ENCODE assay signal across 8 mouse cellular contexts in the genomic region with DNA sequence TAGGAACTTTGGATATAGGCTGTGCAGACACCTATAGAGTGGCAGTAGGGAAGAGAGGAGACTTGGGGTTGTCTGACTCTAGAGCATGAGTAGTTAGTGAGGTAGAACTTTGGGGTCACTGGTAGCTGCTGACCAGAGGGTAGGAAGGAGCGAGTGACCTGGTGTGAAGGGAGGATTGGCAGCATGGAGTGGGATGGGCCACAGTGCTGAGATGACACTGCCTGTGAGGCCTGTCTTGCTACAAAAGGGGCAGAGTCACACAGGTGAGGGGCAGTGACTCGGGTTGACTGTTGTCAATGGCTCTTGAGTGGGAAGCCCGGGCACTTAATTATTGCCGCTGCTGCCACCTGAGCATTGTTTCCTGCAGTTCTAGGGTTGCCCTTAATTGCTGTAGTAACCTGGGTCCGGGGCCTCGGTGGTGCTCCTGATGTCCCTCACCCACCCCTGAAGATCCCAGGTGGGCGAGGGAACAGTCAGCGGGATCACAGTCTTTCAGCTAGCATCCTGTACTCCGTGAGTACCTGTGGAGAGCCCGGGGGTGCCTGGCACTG. TPM values are rescaled to one million over a fixed set of nuclear protein-coding genes. Genes with fewer than 3 reads are reported as not detected.
DNase-seq lines count a peak whose midpoint lies in the region; ATAC-seq and TF ChIP-seq lines count a peak whose summit lies in the region.

No protein-coding gene starts in this region.

- H3K4me2 ChIP-seq in kidney, embryonic 16.5 days (replicated peaks; ENCODE audit: low read depth, low read length): peak overlapping the region; percentile 94
- peak overlapping the region; percentile 94 for H3K4me2 ChIP-seq in embryonic facial prominence, embryonic 11.5 days (ENCODE audit: low read depth, low read length)
- peak overlapping the region; percentile 98 for H3K4me2 ChIP-seq in hindbrain, embryonic 16.5 days (ENCODE audit: low read length)
- peak overlapping the region; percentile 98 for H3K4me2 ChIP-seq in midbrain, postnatal 0 days (ENCODE audit: low read depth, low read length, poor library complexity, severe bottlenecking)

- H3K36me3 ChIP-seq in kidney, embryonic 16.5 days (ENCODE audit: insufficient read depth, low read length): peaks cover 13% of the 10 kb centered on the region
- peaks cover 5% of the 10 kb centered on the region for H3K36me3 ChIP-seq in embryonic facial prominence, embryonic 11.5 days (replicated peaks; ENCODE audit: control insufficient read depth, insufficient read depth, low read depth, low read length)
- peaks cover 11% of the 10 kb centered on the region for H3K36me3 ChIP-seq in hindbrain, embryonic 16.5 days (ENCODE audit: control insufficient read depth, insufficient read depth, low read length)
- peaks cover 14% of the 10 kb centered on the region for H3K36me3 ChIP-seq in midbrain, postnatal 0 days (ENCODE audit: insufficient read depth, low read length)

- no peak for TF ChIP-seq CTCF in midbrain, postnatal 0 days (IDR thresholded peaks at IDR 0.05)

- no peak overlapping the region for H3K27ac ChIP-seq in kidney, embryonic 16.5 days (ENCODE audit: low read length)
- H3K27ac ChIP-seq in embryonic facial prominence, embryonic 11.5 days (replicated peaks; ENCODE audit: low read depth, low read length): no peak overlapping the region
- no peak overlapping the region for H3K27ac ChIP-seq in hindbrain, embryonic 16.5 days (ENCODE audit: low read depth, low read length)
- no peak overlapping the region for H3K27ac ChIP-seq in midbrain, postnatal 0 days (ENCODE audit: low read depth, low read length)

- WGBS in kidney, embryonic 16.5 days: 66% methylated on average over 10 of the region's 10 CpGs
- 83% methylated on average over 10 of the region's 10 CpGs for WGBS in embryonic facial prominence, embryonic 11.5 days
- 76% methylated on average over 10 of the region's 10 CpGs for WGBS in hindbrain, embryonic 16.5 days
- WGBS in midbrain, postnatal 0 days: 81% methylated on average over 10 of the region's 10 CpGs

- peaks cover 38% of the 10 kb centered on the region for H3K4me1 ChIP-seq in kidney, embryonic 16.5 days (ENCODE audit: insufficient read depth, low read length)
- H3K4me1 ChIP-seq in embryonic facial prominence, embryonic 11.5 days (ENCODE audit: control insufficient read depth, insufficient read depth, low read length): peaks cover 2% of the 10 kb centered on the region; the same call in 1 of the 2 replicates
- H3K4me1 ChIP-seq in hindbrain, embryonic 16.5 days (ENCODE audit: control insufficient read depth, insufficient read depth, low read depth, low read length): peaks cover 12% of the 10 kb centered on the region
- peaks cover 6% of the 10 kb centered on the region; the same call in 1 of the 2 replicates for H3K4me1 ChIP-seq in midbrain, postnatal 0 days (ENCODE audit: insufficient read depth, low read length)

- DNase-seq in kidney, postnatal 10 days: no peak
- DNase-seq in embryonic facial prominence, embryonic 11.5 days (ENCODE audit: low spot score): no peak
- DNase-seq in midbrain, postnatal 0 days (ENCODE audit: low spot score): no peak
- DNase-seq in right cerebral cortex, adult 18-20 months: no peak

- H3K4me3 ChIP-seq in kidney, embryonic 16.5 days (ENCODE audit: low read length): peak overlapping the region; percentile 64
- peak overlapping the region; percentile 77 for H3K4me3 ChIP-seq in embryonic facial prominence, embryonic 11.5 days (ENCODE audit: low read depth, low read length)
- peak overlapping the region; percentile 77 for H3K4me3 ChIP-seq in hindbrain, embryonic 16.5 days (ENCODE audit: low read length)
- H3K4me3 ChIP-seq in midbrain, postnatal 0 days (ENCODE audit: low read depth, low read length): peak overlapping the region; percentile 74

- H3K9me3 ChIP-seq in kidney, embryonic 16.5 days (ENCODE audit: low read length): no peaks in the 10 kb centered on the region
- H3K9me3 ChIP-seq in embryonic facial prominence, embryonic 11.5 days (replicated peaks; ENCODE audit: control insufficient read depth, low read length): no peaks in the 10 kb centered on the region
- H3K9me3 ChIP-seq in hindbrain, embryonic 16.5 days (ENCODE audit: control insufficient read depth, low read length): no peaks in the 10 kb centered on the region
- H3K9me3 ChIP-seq in midbrain, postnatal 0 days (ENCODE audit: low read length): no peaks in the 10 kb centered on the region

- H3K9ac ChIP-seq in kidney, embryonic 16.5 days (replicated peaks; ENCODE audit: low read length): peak overlapping the region; percentile 96
- peak overlapping the region; percentile 94 for H3K9ac ChIP-seq in embryonic facial prominence, embryonic 11.5 days (replicated peaks; ENCODE audit: low read length)
- H3K9ac ChIP-seq in hindbrain, embryonic 16.5 days (ENCODE audit: low read depth, low read length): peak overlapping the region; percentile 92
- H3K9ac ChIP-seq in midbrain, postnatal 0 days (replicated peaks; ENCODE audit: low read length, poor library complexity, severe bottlenecking): peak overlapping the region; percentile 88

- no peak for ATAC-seq in kidney, embryonic 16.5 days (ENCODE audit: low FRiP score, low TSS enrichment)
- ATAC-seq in embryonic facial prominence, embryonic 11.5 days (replicated peaks; ENCODE audit: insufficient number of reproducible peaks, low FRiP score, low TSS enrichment, low read depth): no peak
- no peak for ATAC-seq in hindbrain, embryonic 16.5 days
- no peak for ATAC-seq in midbrain, postnatal 0 days (ENCODE audit: low FRiP score)
- no peak for ATAC-seq in frontal cortex, adult (ENCODE audit: low TSS enrichment)
- ATAC-seq in cerebellum, adult (ENCODE audit: insufficient number of reproducible peaks, low FRiP score, low TSS enrichment): no peak

- no peaks in the 10 kb centered on the region for H3K27me3 ChIP-seq in kidney, embryonic 16.5 days (ENCODE audit: insufficient read depth, low read length)
- H3K27me3 ChIP-seq in embryonic facial prominence, embryonic 11.5 days (ENCODE audit: control insufficient read depth, insufficient read depth, low read length): no peaks in the 10 kb centered on the region
- H3K27me3 ChIP-seq in hindbrain, embryonic 16.5 days (replicated peaks; ENCODE audit: control insufficient read depth, insufficient read depth, low read length): no peaks in the 10 kb centered on the region
- H3K27me3 ChIP-seq in midbrain, postnatal 0 days (ENCODE audit: insufficient read depth, low read length): no peaks in the 10 kb centered on the region

RNA-seq across cellular contexts. Expression of a gene that starts 1.5 kb away (rescaled TPM):
- 1,744 and 2,086 TPM in 2 replicates for polyA plus RNA-seq in kidney, embryonic 16.5 days (2015; fragmentation: Nextera tagmentation; extraction: Ambion mirVana)
- 1,818 and 1,942 TPM in 2 replicates for polyA plus RNA-seq in embryonic facial prominence, embryonic 11.5 days (2014; fragmentation: Nextera tagmentation; extraction: Ambion mirVana)
- polyA plus RNA-seq in hindbrain, embryonic 16.5 days (2015; fragmentation: Nextera tagmentation; extraction: Ambion mirVana): 1,272 and 1,293 TPM in 2 replicates
- total RNA-seq in midbrain, postnatal 0 days (2014; rRNA removed): 863 and 928 TPM in 2 replicates
- 1,039 and 1,193 TPM in 2 replicates for polyA plus RNA-seq in midbrain, postnatal 0 days (2015; fragmentation: Nextera tagmentation; extraction: Ambion mirVana)

RNA-seq across cellular contexts. Expression of a gene that starts 14.6 kb away (rescaled TPM):
- 4.5 and 4.6 TPM in 2 replicates for polyA plus RNA-seq in kidney, embryonic 16.5 days (2015; fragmentation: Nextera tagmentation; extraction: Ambion mirVana)
- 0.60 and 1.2 TPM in 2 replicates for polyA plus RNA-seq in embryonic facial prominence, embryonic 11.5 days (2014; fragmentation: Nextera tagmentation; extraction: Ambion mirVana)
- 1.1 and 1.2 TPM in 2 replicates for polyA plus RNA-seq in hindbrain, embryonic 16.5 days (2015; fragmentation: Nextera tagmentation; extraction: Ambion mirVana)
- not detected in 2 replicates for total RNA-seq in midbrain, postnatal 0 days (2014; rRNA removed)
- polyA plus RNA-seq in midbrain, postnatal 0 days (2015; fragmentation: Nextera tagmentation; extraction: Ambion mirVana): 0.83 and 1.1 TPM in 2 replicates

RNA-seq across cellular contexts. Expression of a gene that starts 15.9 kb away (rescaled TPM):
- 0.66 and 0.71 TPM in 2 replicates for polyA plus RNA-seq in kidney, embryonic 16.5 days (2015; fragmentation: Nextera tagmentation; extraction: Ambion mirVana)
- polyA plus RNA-seq in embryonic facial prominence, embryonic 11.5 days (2014; fragmentation: Nextera tagmentation; extraction: Ambion mirVana): 0.49 and 0.67 TPM in 2 replicates
- polyA plus RNA-seq in hindbrain, embryonic 16.5 days (2015; fragmentation: Nextera tagmentation; extraction: Ambion mirVana): 22.1 and 23.3 TPM in 2 replicates
- 39.3 and 61.0 TPM in 2 replicates for total RNA-seq in midbrain, postnatal 0 days (2014; rRNA removed)
- 24.4 and 26.8 TPM in 2 replicates for polyA plus RNA-seq in midbrain, postnatal 0 days (2015; fragmentation: Nextera tagmentation; extraction: Ambion mirVana)

RNA-seq across cellular contexts. Expression of a gene that starts 22.9 kb away (rescaled TPM):
- polyA plus RNA-seq in kidney, embryonic 16.5 days (2015; fragmentation: Nextera tagmentation; extraction: Ambion mirVana): 0.70 TPM in 1 of 2 replicates, not detected in the other
- polyA plus RNA-seq in embryonic facial prominence, embryonic 11.5 days (2014; fragmentation: Nextera tagmentation; extraction: Ambion mirVana): not detected in 2 replicates
- not detected in 2 replicates for polyA plus RNA-seq in hindbrain, embryonic 16.5 days (2015; fragmentation: Nextera tagmentation; extraction: Ambion mirVana)
- 0.82 and 2.9 TPM in 2 replicates for total RNA-seq in midbrain, postnatal 0 days (2014; rRNA removed)
- polyA plus RNA-seq in midbrain, postnatal 0 days (2015; fragmentation: Nextera tagmentation; extraction: Ambion mirVana): not detected in 2 replicates

RNA-seq across cellular contexts. Expression of a gene that starts 27.1 kb away (rescaled TPM):
- polyA plus RNA-seq in kidney, embryonic 16.5 days (2015; fragmentation: Nextera tagmentation; extraction: Ambion mirVana): 248 and 262 TPM in 2 replicates
- polyA plus RNA-seq in embryonic facial prominence, embryonic 11.5 days (2014; fragmentation: Nextera tagmentation; extraction: Ambion mirVana): 282 and 329 TPM in 2 replicates
- polyA plus RNA-seq in hindbrain, embryonic 16.5 days (2015; fragmentation: Nextera tagmentation; extraction: Ambion mirVana): 197 and 208 TPM in 2 replicates
- total RNA-seq in midbrain, postnatal 0 days (2014; rRNA removed): 136 and 249 TPM in 2 replicates
- polyA plus RNA-seq in midbrain, postnatal 0 days (2015; fragmentation: Nextera tagmentation; extraction: Ambion mirVana): 292 and 299 TPM in 2 replicates

Comparison
In these comparisons a context has a peak if more than half of its experiments do, and no peak if none do; other contexts are left out.
1. RNA of a gene that starts 15.9 kb away (polyA plus RNA-seq): 24.4 to 26.8 TPM in midbrain, postnatal 0 days and 22.1 to 23.3 TPM in hindbrain, embryonic 16.5 days; 0.49 to 0.67 TPM in embryonic facial prominence, embryonic 11.5 days and 0.66 to 0.71 TPM in kidney, embryonic 16.5 days; every median in the first group is over 10 times any median in the second.
2. Peak in every context shown above with its lines, with median percentiles within 50 percentile points of each other: H3K4me2 ChIP-seq, H3K4me3 ChIP-seq and H3K9ac ChIP-seq.